Mouse (Mus musculus) thymus, adult 2 months (tissue): ENCODE data around the gene Tmem170.

ENCODE experiments used
- CTCF ChIP-seq: fragments of 200-500 bp; IDR thresholded peaks from 2 replicates; pipeline ENCODE4 v1.5.1; 2012; ENCODE audit warnings: mild to moderate bottlenecking, control low read depth, low read length, moderate library complexity, borderline replicate concordance; ENCODE audit not compliant: control insufficient read depth, poor library complexity, insufficient read depth; ENCODE audit errors: extremely low read depth
- POLR2A ChIP-seq: fragments of 200-500 bp; IDR thresholded peaks from 2 replicates; pipeline ENCODE4 v1.6.1; 2012; ENCODE audit warnings: mild to moderate bottlenecking, low read length, control low read depth, moderate library complexity; ENCODE audit not compliant: control insufficient read depth, poor library complexity, insufficient read depth; ENCODE audit errors: extremely low read depth

DNA sequence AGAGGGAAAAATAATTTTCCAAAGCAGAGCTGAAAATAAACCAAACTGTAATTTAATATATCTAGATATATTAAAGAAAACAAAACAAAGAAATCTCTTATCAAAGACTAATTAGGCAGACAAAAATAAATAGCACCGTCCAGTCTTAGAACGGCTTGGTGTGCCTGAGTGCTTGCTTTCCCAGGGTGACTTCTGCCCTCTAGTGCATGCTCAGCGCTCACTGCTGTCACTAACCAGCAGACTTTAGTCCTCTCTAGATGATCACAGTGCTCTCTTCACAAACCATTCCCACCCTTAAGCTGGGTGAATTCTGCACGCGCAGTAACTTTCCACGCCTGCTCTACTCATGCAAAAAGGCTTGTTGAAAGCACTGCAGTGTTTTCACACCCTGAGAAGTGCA, 51.3 kb downstream of the Tmem170 start:
- TF ChIP-seq CTCF: no peak
- TF ChIP-seq POLR2A: no peak
